Comparison of ENCODE assay signal across 9 mouse cellular contexts in genomic region chr10:117982611-117983210, GRCm38 (mm10).
DNase-seq lines count a peak whose midpoint lies in the region; ATAC-seq lines count a peak whose summit lies in the region.
"Had no signal": no experiment of that assay in that cellular context is flagged by ENCODE, and none has a peak within 500 bp of the region (broad histone marks: within the 10 kb centered on the region; RNA-seq: fewer than 3 reads in every experiment).

No protein-coding gene starts in this region.

- H3K9ac ChIP-seq in forebrain, embryonic 15.5 days (replicated peaks): no peak overlapping the region
- H3K9ac ChIP-seq: liver, embryonic 14.5 days had no signal

- H3K4me2 ChIP-seq in forebrain, embryonic 15.5 days (replicated peaks): peak overlapping the region; percentile 11; the same call in 1 of the 2 replicates

- no peaks in the 10 kb centered on the region for H3K9me3 ChIP-seq in forebrain, embryonic 15.5 days

- peak; percentile 92 for ATAC-seq in forebrain, embryonic 15.5 days (replicated peaks)
- 0 out of 2 replicates have a peak, but pooled peaks have one; percentile 45 for ATAC-seq in megakaryocyte, adult 5-6 weeks (ENCODE audit: poor library complexity, severe bottlenecking)

- no peaks in the 10 kb centered on the region for H3K27me3 ChIP-seq in forebrain, embryonic 15.5 days

- no peak overlapping the region for H3K4me3 ChIP-seq in forebrain, embryonic 15.5 days

- peak; percentile 7 to 23 for DNase-seq in right cerebral cortex, adult 2 months (ENCODE audit: low spot score in 2 of 2)
- no peak for DNase-seq in right cerebral cortex, postnatal 25 days
- peak; percentile 21 for DNase-seq in kidney, adult 18-20 months
- no peak for DNase-seq in embryo, embryonic 11 days
- no peak for DNase-seq in right cerebral cortex, postnatal 10 days (ENCODE audit: low spot score in 2 of 2)
- DNase-seq in right cerebral cortex, postnatal 14 days: no peak

- peak overlapping the region; percentile 32 for H3K27ac ChIP-seq in forebrain, embryonic 15.5 days (replicated peaks)
- H3K27ac ChIP-seq: liver, embryonic 14.5 days had no signal

- 15% methylated on average over 8 of the region's 8 CpGs for WGBS in forebrain, embryonic 15.5 days

- H3K4me1 ChIP-seq in forebrain, embryonic 15.5 days: peaks cover 14% of the 10 kb centered on the region

- no peaks in the 10 kb centered on the region for H3K36me3 ChIP-seq in forebrain, embryonic 15.5 days

Comparison
In these comparisons a context has a peak if more than half of its experiments do, and no peak if none do; other contexts are left out.
1. DNase-seq: peak in right cerebral cortex, adult 2 months (2 of 2) and kidney, adult 18-20 months (single experiment); none in right cerebral cortex, postnatal 25 days (single experiment), embryo, embryonic 11 days (single experiment), right cerebral cortex, postnatal 10 days (0 of 2) and right cerebral cortex, postnatal 14 days (single experiment).